Comparison of ENCODE assay signal across 8 mouse cellular contexts in genomic region chr5:35104960-35105921, GRCm38 (mm10). TPM values are rescaled to one million over a fixed set of nuclear protein-coding genes. Genes with fewer than 3 reads are reported as not detected.
A peak's percentile ranks its signal among the peaks of the same experiment; 100 is the strongest.
DNase-seq lines count a peak whose midpoint lies in the region; ATAC-seq and TF ChIP-seq lines count a peak whose summit lies in the region.

Gene Lrpap1, minus strand, starts transcription at chr5:35105766.

- under 1% methylated on average over 39 of the region's 39 CpGs for WGBS in hindbrain, embryonic 10.5 days
- WGBS in lung, postnatal 0 days, result under 1% methylated on average over 39 of the region's 39 CpGs

- peak; percentile 93 for ATAC-seq in frontal cortex, adult (ENCODE audit: low TSS enrichment)
- peak; percentile 99 for ATAC-seq in lung, postnatal 0 days

- H3K27ac ChIP-seq in hindbrain, embryonic 10.5 days, result peak within 1 kb of the TSS; percentile 90
- H3K27ac ChIP-seq in lung, postnatal 0 days (ENCODE audit: low read length), result peak within 1 kb of the TSS; percentile 83

- H3K9me3 ChIP-seq in hindbrain, embryonic 10.5 days, result no peaks in the 10 kb centered on the region
- no peaks in the 10 kb centered on the region for H3K9me3 ChIP-seq in lung, postnatal 0 days (ENCODE audit: low read length)

- peaks cover 28% of the 10 kb centered on the region for H3K4me1 ChIP-seq in hindbrain, embryonic 10.5 days (replicated peaks)
- H3K4me1 ChIP-seq in lung, postnatal 0 days (ENCODE audit: insufficient read depth, low read depth, low read length), result peaks cover 23% of the 10 kb centered on the region; the same call in 1 of the 2 replicates

- peak within 1 kb of the TSS; percentile 83 for H3K9ac ChIP-seq in lung, postnatal 0 days (replicated peaks; ENCODE audit: low read depth)

- H3K36me3 ChIP-seq in hindbrain, embryonic 10.5 days, result peaks cover 24% of the 10 kb centered on the region
- H3K36me3 ChIP-seq in lung, postnatal 0 days (ENCODE audit: insufficient read depth, low read length), result peaks cover 20% of the 10 kb centered on the region; the same call in 1 of the 2 replicates

- no peaks in the 10 kb centered on the region for H3K27me3 ChIP-seq in hindbrain, embryonic 10.5 days (ENCODE audit: insufficient read depth, poor library complexity, severe bottlenecking)
- H3K27me3 ChIP-seq in lung, postnatal 0 days (replicated peaks; ENCODE audit: insufficient read depth, low read length), result no peaks in the 10 kb centered on the region

- TF ChIP-seq CTCF in lung, postnatal 0 days (IDR thresholded peaks at IDR 0.05), result no peak

- H3K4me3 ChIP-seq in hindbrain, embryonic 10.5 days, result peak within 1 kb of the TSS; percentile 75
- H3K4me3 ChIP-seq in lung, postnatal 0 days (ENCODE audit: low read depth, low read length), result peak within 1 kb of the TSS; percentile 77

- 0 out of 2 replicates have a peak, but pooled peaks have one; percentile 17 for TF ChIP-seq EP300 in lung, postnatal 0 days (IDR thresholded peaks at IDR 0.05)

- peak; percentile 90 for DNase-seq in MN1 (ENCODE audit: low spot score)
- DNase-seq in cerebellum, adult 9-10 months, result peak; percentile 88
- peak; percentile 97 for DNase-seq in hindbrain, embryonic 10.5 days (ENCODE audit: low spot score)
- peak; percentile 89 for DNase-seq in layer of hippocampus, adult 9-11 months
- DNase-seq in lung, postnatal 0 days (ENCODE audit: low spot score), result peak; percentile 93
- peak; percentile 78 for DNase-seq in ovary, postnatal 14 days (ENCODE audit: low spot score)
- peak; percentile 90 for DNase-seq in thymus, postnatal 14 days

- peak within 1 kb of the TSS; percentile 71 for H3K4me2 ChIP-seq in lung, postnatal 0 days (replicated peaks; ENCODE audit: low read depth, low read length)

RNA-seq across cellular contexts. Expression of gene Lrpap1, which starts in this region (rescaled TPM):
- 89.7 and 98.6 TPM in 2 replicates for polyA plus RNA-seq in hindbrain, embryonic 10.5 days (2016; fragmentation: Nextera tagmentation; extraction: Ambion mirVana)
- 170 and 184 TPM in 2 replicates for polyA plus RNA-seq in lung, postnatal 0 days (2015; fragmentation: Nextera tagmentation; extraction: Ambion mirVana)

Comparison
In these comparisons a context has a peak if more than half of its experiments do, and no peak if none do; other contexts are left out.
1. Peak in every context shown above with its lines: DNase-seq, ATAC-seq, H3K4me3 ChIP-seq and H3K27ac ChIP-seq.